Mouse (Mus musculus) erythroblast, embryonic 14.5 days (primary cell): ENCODE data around the gene Ldlrad3.

Experiments
- GATA1 ChIP-seq: IDR thresholded peaks from 2 replicates; pipeline ENCODE4 v1.6.1; 2012; ENCODE audit warnings: low read length, inconsistent platforms, mixed read lengths
- TAL1 ChIP-seq: IDR thresholded peaks from 3 replicates; pipeline ENCODE4 v1.6.1; 2012; ENCODE audit warnings: low read length, inconsistent platforms, mixed read lengths

DNA sequence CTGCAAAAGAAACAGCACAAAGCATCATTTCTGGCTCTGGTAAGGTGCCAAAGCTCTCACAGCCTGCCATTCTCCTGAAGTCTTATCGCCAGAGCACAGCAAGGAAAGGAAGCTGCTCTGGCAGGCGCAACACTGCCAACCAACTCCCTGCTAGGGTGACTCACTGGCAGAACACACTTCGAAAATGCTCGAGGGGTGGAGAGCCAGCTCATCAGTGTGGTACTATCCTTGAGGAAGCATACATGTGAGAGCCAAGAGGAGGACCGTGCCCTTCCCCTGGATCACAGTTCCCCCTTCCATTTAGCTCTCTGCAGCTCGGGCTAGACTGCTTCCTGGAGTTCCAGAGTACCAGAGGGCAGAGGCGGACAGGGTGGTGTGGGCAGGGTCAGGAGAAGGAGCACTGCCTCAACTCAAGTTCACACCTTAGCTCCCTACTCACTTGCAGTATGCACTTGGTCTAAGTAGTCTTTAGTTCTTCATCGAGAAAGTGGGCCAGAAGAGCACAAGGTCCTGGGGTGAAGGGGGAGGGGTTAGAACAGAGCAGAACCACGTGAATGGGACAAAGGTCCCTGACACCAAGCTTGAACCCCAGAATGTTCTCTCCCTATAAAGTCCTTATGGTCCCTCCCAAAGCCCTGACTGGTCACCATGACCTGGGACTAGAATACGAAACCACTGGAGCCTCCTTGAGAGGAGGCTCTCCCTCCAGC, 133.1 kb downstream of the Ldlrad3 start:
- TF ChIP-seq GATA1 (no peak), TAL1 (no peak)
